Mouse (Mus musculus): ENCODE results near the gene Ggt6. TPM values are rescaled to one million over a fixed set of nuclear protein-coding genes. Genes with fewer than 3 reads are reported as not detected.

Gene Ggt6
- polyA plus RNA-seq, 1 experiment: 7.0 TPM

DNA sequence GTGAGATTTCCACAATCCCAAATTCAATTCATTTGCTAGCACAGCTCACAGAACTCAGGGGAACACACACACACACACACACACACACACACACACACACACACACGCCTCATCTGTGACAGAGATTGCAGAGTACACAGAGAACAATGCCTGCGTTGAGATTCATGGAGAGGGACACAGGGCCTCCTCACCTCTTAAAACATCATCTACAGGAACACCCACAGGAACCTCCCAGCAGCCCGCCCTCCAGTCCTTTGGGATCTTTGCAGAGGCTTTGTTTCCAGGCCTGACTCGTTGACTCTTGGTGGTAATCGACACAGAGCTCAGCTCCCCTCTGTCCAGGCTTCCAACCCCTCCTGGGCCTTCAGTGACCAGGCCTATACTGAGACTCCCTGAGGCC is 41.9 kb downstream of the Ggt6 start:
- DNase-seq: no peak
- Histone ChIP-seq H3K4me1 (ENCODE audit: control insufficient read depth, insufficient read depth, low read length) (peaks cover 32% of the 10 kb centered on the region), H3K4me3 (replicated peaks; ENCODE audit: extremely low read depth, low read depth, low read length) (no peak overlapping the region)
- WGBS: 33% methylated on average over 5 of the region's 5 CpGs
- TF ChIP-seq POLR2A (IDR thresholded peaks at IDR 0.05; ENCODE audit: borderline replicate concordance, extremely low read depth, low read depth, low read length): no peak
- no peak for TF ChIP-seq CTCF (IDR thresholded peaks at IDR 0.05; ENCODE audit: insufficient read depth, low read length)

GRCm38 (mm10) chr11:72477653-72478052 is 42.3 kb downstream of the Ggt6 start:
- peaks cover 36% of the 10 kb centered on the region for H3K4me1 ChIP-seq (ENCODE audit: control insufficient read depth, insufficient read depth, low read length)
- 84% methylated on average over 1 of the region's 1 CpGs for WGBS

DNA sequence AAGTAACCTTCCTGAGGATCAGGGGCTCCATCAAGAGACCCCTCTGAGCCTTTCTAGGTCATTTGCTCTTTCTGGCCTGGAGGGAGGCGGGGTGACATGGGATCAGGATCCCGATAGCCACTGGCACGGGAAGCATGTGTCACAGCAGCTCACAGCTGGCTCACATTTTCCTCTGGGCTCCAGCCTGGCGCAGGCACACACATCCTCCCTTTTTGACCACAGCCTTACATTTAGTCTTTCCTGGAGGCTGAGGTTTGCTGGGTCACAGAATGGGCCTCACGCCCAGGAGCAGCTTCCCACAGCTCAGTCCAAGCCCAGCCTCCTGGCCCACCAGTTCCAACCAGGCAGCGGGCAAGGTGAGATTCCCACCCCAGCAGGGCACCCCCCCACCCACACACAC is 42.9 kb downstream of the Ggt6 start:
- DNase-seq: no peak
- no peak for TF ChIP-seq POLR2A (IDR thresholded peaks at IDR 0.05; ENCODE audit: borderline replicate concordance, extremely low read depth, low read depth, low read length)
- TF ChIP-seq CTCF (IDR thresholded peaks at IDR 0.05; ENCODE audit: insufficient read depth, low read length): no peak
- no peak overlapping the region for H3K4me3 ChIP-seq (replicated peaks; ENCODE audit: extremely low read depth, low read depth, low read length)
- H3K4me1 ChIP-seq (ENCODE audit: control insufficient read depth, insufficient read depth, low read length): peaks cover 39% of the 10 kb centered on the region
- 40% methylated on average over 6 of the region's 6 CpGs for WGBS

More at GRCm38 (mm10) chr11:72477653-72478052, 42.3 kb downstream of the Ggt6 start:
- H3K4me3 ChIP-seq (replicated peaks; ENCODE audit: extremely low read depth, low read depth, low read length): no peak overlapping the region
- no peak for DNase-seq
- no peak for TF ChIP-seq CTCF (IDR thresholded peaks at IDR 0.05; ENCODE audit: insufficient read depth, low read length)
- TF ChIP-seq POLR2A (IDR thresholded peaks at IDR 0.05; ENCODE audit: borderline replicate concordance, extremely low read depth, low read depth, low read length): no peak

DNA sequence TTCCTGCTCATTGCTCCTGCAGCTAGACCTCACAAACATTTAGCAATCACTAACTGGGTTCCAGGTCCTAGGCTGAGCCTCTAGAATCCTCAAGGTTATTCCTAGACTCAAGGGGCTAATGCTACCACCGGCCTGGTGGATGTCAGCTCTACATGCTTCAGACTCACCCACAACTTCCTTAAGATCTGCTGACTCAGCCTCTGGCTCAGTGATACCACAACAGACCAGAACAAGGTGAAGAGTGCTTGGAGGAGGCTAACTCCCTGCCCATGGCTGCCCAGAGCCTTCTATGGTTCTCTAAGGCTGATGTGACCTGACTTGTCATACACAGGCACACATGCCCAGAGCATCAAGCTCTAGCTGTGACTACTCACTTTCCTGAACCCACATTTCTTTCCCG is 44.2 kb downstream of the Ggt6 start:
- Histone ChIP-seq H3K4me1 (ENCODE audit: control insufficient read depth, insufficient read depth, low read length) (peaks cover 37% of the 10 kb centered on the region), H3K4me3 (replicated peaks; ENCODE audit: extremely low read depth, low read depth, low read length) (no peak overlapping the region)
- no peak for DNase-seq
- no peak for TF ChIP-seq POLR2A (IDR thresholded peaks at IDR 0.05; ENCODE audit: borderline replicate concordance, extremely low read depth, low read depth, low read length)
- TF ChIP-seq CTCF (IDR thresholded peaks at IDR 0.05; ENCODE audit: insufficient read depth, low read length): no peak
- 55% methylated on average over 2 of the region's 2 CpGs for WGBS

GRCm38 (mm10) chr11:72481313-72481712 is 46.0 kb downstream of the Ggt6 start:
- TF ChIP-seq CTCF (IDR thresholded peaks at IDR 0.05; ENCODE audit: insufficient read depth, low read length) (no peak), POLR2A (IDR thresholded peaks at IDR 0.05; ENCODE audit: borderline replicate concordance, extremely low read depth, low read depth, low read length) (no peak)
- Histone ChIP-seq H3K4me1 (ENCODE audit: control insufficient read depth, insufficient read depth, low read length) (peaks cover 39% of the 10 kb centered on the region), H3K4me3 (replicated peaks; ENCODE audit: extremely low read depth, low read depth, low read length) (no peak overlapping the region)
- no peak for DNase-seq
- 42% methylated on average over 5 of the region's 5 CpGs for WGBS

DNA sequence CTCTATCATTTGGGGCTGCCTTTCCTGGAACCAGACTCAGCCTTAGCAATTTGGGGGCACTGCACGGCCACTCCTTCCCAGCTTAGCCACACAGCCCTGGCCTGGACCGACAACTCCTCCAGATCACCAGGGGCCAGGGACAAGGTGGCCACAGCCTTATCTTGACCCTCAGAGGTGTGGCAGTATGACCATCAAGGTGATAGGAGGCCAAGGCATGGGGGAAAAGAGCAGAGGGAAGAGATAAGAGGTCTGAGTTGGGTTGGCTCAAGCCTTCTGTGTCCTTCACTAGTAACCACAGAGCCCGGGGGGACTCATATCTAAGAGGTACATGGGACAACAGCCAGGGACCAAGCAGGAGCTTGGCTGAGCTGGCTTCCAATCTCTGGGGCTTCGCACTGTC is 46.6 kb downstream of the Ggt6 start:
- H3K4me3 ChIP-seq (replicated peaks; ENCODE audit: extremely low read depth, low read depth, low read length): no peak overlapping the region
- no peak for TF ChIP-seq CTCF (IDR thresholded peaks at IDR 0.05; ENCODE audit: insufficient read depth, low read length)
- no peak for TF ChIP-seq POLR2A (IDR thresholded peaks at IDR 0.05; ENCODE audit: borderline replicate concordance, extremely low read depth, low read depth, low read length)
- WGBS: 68% methylated on average over 4 of the region's 4 CpGs
- DNase-seq: no peak
- H3K4me1 ChIP-seq (ENCODE audit: control insufficient read depth, insufficient read depth, low read length): peaks cover 38% of the 10 kb centered on the region

DNA sequence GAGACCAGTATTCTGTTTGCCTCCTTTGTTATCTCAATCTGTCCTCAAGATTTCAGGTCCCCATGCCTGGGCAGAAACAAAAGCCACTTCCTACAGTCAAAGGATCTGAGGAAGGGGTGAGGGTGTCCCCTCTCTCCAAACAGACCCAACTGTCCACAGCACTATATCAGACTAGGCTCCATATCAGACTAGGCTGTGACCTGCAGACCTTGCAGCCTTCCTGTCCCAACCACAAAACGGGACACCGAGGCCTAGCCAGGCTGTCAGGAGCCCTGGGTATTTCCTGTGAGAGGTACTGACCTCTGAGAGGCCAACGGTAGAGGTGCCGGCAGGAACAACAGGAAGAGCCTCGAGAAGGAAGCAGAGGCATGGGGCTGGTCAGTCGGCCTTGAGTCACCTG is 49.2 kb downstream of the Ggt6 start:
- no peak for TF ChIP-seq CTCF (IDR thresholded peaks at IDR 0.05; ENCODE audit: insufficient read depth, low read length)
- TF ChIP-seq POLR2A (IDR thresholded peaks at IDR 0.05; ENCODE audit: borderline replicate concordance, extremely low read depth, low read depth, low read length): no peak
- Histone ChIP-seq H3K4me1 (ENCODE audit: control insufficient read depth, insufficient read depth, low read length) (peaks cover 26% of the 10 kb centered on the region), H3K4me3 (replicated peaks; ENCODE audit: extremely low read depth, low read depth, low read length) (no peak overlapping the region)
- 16% methylated on average over 6 of the region's 6 CpGs for WGBS
- no peak for DNase-seq

GRCm38 (mm10) chr11:72485157-72485556 is 49.8 kb downstream of the Ggt6 start:
- 50% methylated on average over 5 of the region's 5 CpGs for WGBS
- TF ChIP-seq CTCF (IDR thresholded peaks at IDR 0.05; ENCODE audit: insufficient read depth, low read length) (no peak), POLR2A (IDR thresholded peaks at IDR 0.05; ENCODE audit: borderline replicate concordance, extremely low read depth, low read depth, low read length) (no peak)
- peaks cover 26% of the 10 kb centered on the region for H3K4me1 ChIP-seq (ENCODE audit: control insufficient read depth, insufficient read depth, low read length)
- no peak for DNase-seq
- H3K4me3 ChIP-seq (replicated peaks; ENCODE audit: extremely low read depth, low read depth, low read length): no peak overlapping the region

DNA sequence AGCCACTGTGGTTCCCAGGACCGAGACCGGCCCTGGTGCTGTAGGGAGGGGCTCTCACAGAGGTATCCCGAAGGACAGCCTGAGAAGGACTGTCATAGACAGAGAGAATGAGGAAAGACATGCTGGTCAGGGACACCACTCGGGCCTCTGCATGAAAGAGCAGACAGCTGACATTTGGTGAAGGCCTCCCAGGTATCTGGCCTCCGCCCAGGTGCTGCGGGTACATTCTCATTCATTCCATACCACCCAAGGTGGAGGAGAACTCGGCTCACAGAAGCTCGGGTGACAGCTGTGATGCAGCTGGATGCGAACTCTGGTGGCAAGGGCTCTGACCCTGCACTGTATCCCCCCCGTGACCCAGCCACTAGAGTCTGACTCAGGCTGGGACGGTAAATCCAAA is 50.6 kb downstream of the Ggt6 start:
- no peak for DNase-seq
- 68% methylated on average over 11 of the region's 11 CpGs for WGBS
- Histone ChIP-seq H3K4me1 (ENCODE audit: control insufficient read depth, insufficient read depth, low read length) (peaks cover 24% of the 10 kb centered on the region), H3K4me3 (replicated peaks; ENCODE audit: extremely low read depth, low read depth, low read length) (no peak overlapping the region)
- TF ChIP-seq CTCF (IDR thresholded peaks at IDR 0.05; ENCODE audit: insufficient read depth, low read length) (no peak), POLR2A (IDR thresholded peaks at IDR 0.05; ENCODE audit: borderline replicate concordance, extremely low read depth, low read depth, low read length) (no peak)

GRCm38 (mm10) chr11:72487171-72487570 is 51.8 kb downstream of the Ggt6 start:
- Histone ChIP-seq H3K4me1 (ENCODE audit: control insufficient read depth, insufficient read depth, low read length) (peaks cover 18% of the 10 kb centered on the region), H3K4me3 (replicated peaks; ENCODE audit: extremely low read depth, low read depth, low read length) (peak overlapping the region; percentile 33)
- TF ChIP-seq POLR2A (IDR thresholded peaks at IDR 0.05; ENCODE audit: borderline replicate concordance, extremely low read depth, low read depth, low read length): peak; percentile 44; the same call in 1 of the 2 replicates
- no peak for TF ChIP-seq CTCF (IDR thresholded peaks at IDR 0.05; ENCODE audit: insufficient read depth, low read length)
- 39% methylated on average over 5 of the region's 5 CpGs for WGBS
- no peak for DNase-seq
